Mouse (Mus musculus): ENCODE measurements around the gene Wnt2b. TPM values are rescaled to one million over a fixed set of nuclear protein-coding genes. Genes with fewer than 3 reads are reported as not detected.

The Wnt2b gene
- 1.1 and 1.9 TPM in 2 replicates for polyA plus RNA-seq (2016; fragmentation: Nextera tagmentation; extraction: Ambion mirVana)

GRCm38 (mm10) chr3:104961066-104962059 lies at the start of gene Wnt2b:
TSS of gene Wnt2b (minus strand) at chr3:104961921.
- peak; percentile 63 for ATAC-seq (ENCODE audit: low FRiP score)
- H3K9ac ChIP-seq: peak within 1 kb of the TSS; percentile 54
- no peaks in the 10 kb centered on the region for H3K36me3 ChIP-seq
- no peaks in the 10 kb centered on the region for H3K9me3 ChIP-seq (replicated peaks)
- WGBS: 2% methylated on average over 82 of the region's 87 CpGs
- no peak within 1 kb of the TSS for H3K27ac ChIP-seq
- H3K27me3 ChIP-seq: peaks cover 75% of the 10 kb centered on the region
- peak within 1 kb of the TSS; percentile 79 for H3K4me2 ChIP-seq (replicated peaks)
- H3K4me1 ChIP-seq: peaks cover 25% of the 10 kb centered on the region
- peak within 1 kb of the TSS; percentile 57 for H3K4me3 ChIP-seq

- no peak overlapping the region for H3K9ac ChIP-seq
- ATAC-seq (ENCODE audit: low FRiP score): no peak
- H3K9me3 ChIP-seq (replicated peaks): no peaks in the 10 kb centered on the region
- no peaks in the 10 kb centered on the region for H3K27me3 ChIP-seq
- no peak overlapping the region for H3K4me3 ChIP-seq
- no peak overlapping the region for H3K4me2 ChIP-seq (replicated peaks)
- no peaks in the 10 kb centered on the region for H3K4me1 ChIP-seq
- no peak overlapping the region for H3K27ac ChIP-seq
- H3K36me3 ChIP-seq: peaks cover 59% of the 10 kb centered on the region
- WGBS: 92% methylated on average over 11 of the region's 11 CpGs
Measured at GRCm38 (mm10) chr3:105010681-105011339, 49.1 kb upstream of the Wnt2b start.

GRCm38 (mm10) chr3:105008070-105008469 lies 46.3 kb upstream of the Wnt2b start:
- Histone ChIP-seq H3K27ac (no peak overlapping the region), H3K4me1 (no peaks in the 10 kb centered on the region), H3K36me3 (peaks cover 84% of the 10 kb centered on the region), H3K9me3 (replicated peaks) (no peaks in the 10 kb centered on the region), H3K4me3 (no peak overlapping the region), H3K27me3 (no peaks in the 10 kb centered on the region), H3K9ac (no peak overlapping the region), H3K4me2 (replicated peaks) (no peak overlapping the region)
- 88% methylated on average over 9 of the region's 9 CpGs for WGBS
- no peak for ATAC-seq (ENCODE audit: low FRiP score)

GRCm38 (mm10) chr3:105006101-105006500 lies 44.4 kb upstream of the Wnt2b start:
- no peak overlapping the region for H3K27ac ChIP-seq
- no peaks in the 10 kb centered on the region for H3K27me3 ChIP-seq
- 92% methylated on average over 6 of the region's 6 CpGs for WGBS
- no peak overlapping the region for H3K9ac ChIP-seq
- H3K36me3 ChIP-seq: peaks cover 91% of the 10 kb centered on the region
- H3K4me1 ChIP-seq: 0 out of 2 replicates have a peak, but pooled peaks cover 2% of the 10 kb centered on the region
- ATAC-seq (ENCODE audit: low FRiP score): no peak
- no peak overlapping the region for H3K4me3 ChIP-seq
- H3K4me2 ChIP-seq (replicated peaks): no peak overlapping the region
- H3K9me3 ChIP-seq (replicated peaks): no peaks in the 10 kb centered on the region

- ATAC-seq (ENCODE audit: low FRiP score): no peak
- H3K27me3 ChIP-seq: no peaks in the 10 kb centered on the region
- WGBS: 93% methylated on average over 20 of the region's 20 CpGs
- 0 out of 2 replicates have a peak, but pooled peaks cover 3% of the 10 kb centered on the region for H3K4me1 ChIP-seq
- H3K4me3 ChIP-seq: no peak overlapping the region
- no peak overlapping the region for H3K27ac ChIP-seq
- H3K36me3 ChIP-seq: peaks cover 89% of the 10 kb centered on the region
- H3K9me3 ChIP-seq (replicated peaks): no peaks in the 10 kb centered on the region
- no peak overlapping the region for H3K4me2 ChIP-seq (replicated peaks)
- no peak overlapping the region for H3K9ac ChIP-seq
Measured at GRCm38 (mm10) chr3:105005561-105006065, 43.9 kb upstream of the Wnt2b start.

- H3K9me3 ChIP-seq (replicated peaks): no peaks in the 10 kb centered on the region
- ATAC-seq (ENCODE audit: low FRiP score): no peak
Measured at GRCm38 (mm10) chr3:105005011-105005410, 43.3 kb upstream of the Wnt2b start.

GRCm38 (mm10) chr3:105003960-105004463 lies 42.3 kb upstream of the Wnt2b start:
- H3K27me3 ChIP-seq: no peaks in the 10 kb centered on the region
- no peak overlapping the region for H3K4me3 ChIP-seq
- no peak overlapping the region for H3K4me2 ChIP-seq (replicated peaks)
- no peak overlapping the region for H3K9ac ChIP-seq
- 83% methylated on average over 14 of the region's 14 CpGs for WGBS
- H3K9me3 ChIP-seq (replicated peaks): no peaks in the 10 kb centered on the region
- peaks cover 73% of the 10 kb centered on the region for H3K36me3 ChIP-seq
- H3K4me1 ChIP-seq: 0 out of 2 replicates have a peak, but pooled peaks cover 3% of the 10 kb centered on the region
- ATAC-seq (ENCODE audit: low FRiP score): no peak
- no peak overlapping the region for H3K27ac ChIP-seq

More at GRCm38 (mm10) chr3:105005011-105005410, 43.3 kb upstream of the Wnt2b start:
- Histone ChIP-seq H3K27ac (no peak overlapping the region), H3K36me3 (peaks cover 83% of the 10 kb centered on the region), H3K9ac (no peak overlapping the region), H3K4me2 (replicated peaks) (no peak overlapping the region), H3K27me3 (no peaks in the 10 kb centered on the region), H3K4me1 (0 out of 2 replicates have a peak, but pooled peaks cover 3% of the 10 kb centered on the region), H3K4me3 (no peak overlapping the region)
- WGBS: 92% methylated on average over 10 of the region's 10 CpGs

- Histone ChIP-seq H3K36me3 (peaks cover 48% of the 10 kb centered on the region), H3K9me3 (replicated peaks) (no peaks in the 10 kb centered on the region), H3K9ac (no peak overlapping the region), H3K4me3 (no peak overlapping the region), H3K27me3 (no peaks in the 10 kb centered on the region), H3K4me2 (replicated peaks) (no peak overlapping the region), H3K27ac (no peak overlapping the region), H3K4me1 (peaks cover 13% of the 10 kb centered on the region)
- no peak for ATAC-seq (ENCODE audit: low FRiP score)
- WGBS: 66% methylated on average over 6 of the region's 6 CpGs
Measured at GRCm38 (mm10) chr3:105001374-105001773, 39.7 kb upstream of the Wnt2b start.

- ATAC-seq (ENCODE audit: low FRiP score): no peak
- H3K4me3 ChIP-seq: no peak overlapping the region
- peaks cover 13% of the 10 kb centered on the region for H3K4me1 ChIP-seq
- 83% methylated on average over 8 of the region's 8 CpGs for WGBS
- H3K4me2 ChIP-seq (replicated peaks): no peak overlapping the region
- no peaks in the 10 kb centered on the region for H3K9me3 ChIP-seq (replicated peaks)
- H3K9ac ChIP-seq: no peak overlapping the region
- no peak overlapping the region for H3K27ac ChIP-seq
- H3K27me3 ChIP-seq: no peaks in the 10 kb centered on the region
- peaks cover 40% of the 10 kb centered on the region for H3K36me3 ChIP-seq
Measured at GRCm38 (mm10) chr3:105000561-105000960, 38.8 kb upstream of the Wnt2b start.

- Histone ChIP-seq H3K9me3 (replicated peaks) (no peaks in the 10 kb centered on the region), H3K27me3 (no peaks in the 10 kb centered on the region), H3K4me2 (replicated peaks) (no peak overlapping the region), H3K27ac (no peak overlapping the region), H3K9ac (no peak overlapping the region), H3K36me3 (peaks cover 13% of the 10 kb centered on the region; the same call in 1 of the 2 replicates), H3K4me1 (peaks cover 26% of the 10 kb centered on the region), H3K4me3 (no peak overlapping the region)
- WGBS: 41% methylated on average over 6 of the region's 6 CpGs
- no peak for ATAC-seq (ENCODE audit: low FRiP score)
Measured at GRCm38 (mm10) chr3:104997563-104997962, 35.8 kb upstream of the Wnt2b start.

GRCm38 (mm10) chr3:104995707-104996106 lies 34.0 kb upstream of the Wnt2b start:
- 82% methylated on average over 7 of the region's 7 CpGs for WGBS
- no peak overlapping the region for H3K27ac ChIP-seq
- no peaks in the 10 kb centered on the region for H3K27me3 ChIP-seq
- H3K36me3 ChIP-seq: no peaks in the 10 kb centered on the region
- no peak overlapping the region for H3K9ac ChIP-seq
- H3K4me1 ChIP-seq: peaks cover 23% of the 10 kb centered on the region
- H3K4me3 ChIP-seq: no peak overlapping the region
- no peak overlapping the region for H3K4me2 ChIP-seq (replicated peaks)
- no peak for ATAC-seq (ENCODE audit: low FRiP score)
- no peaks in the 10 kb centered on the region for H3K9me3 ChIP-seq (replicated peaks)

GRCm38 (mm10) chr3:104994415-104994841 lies 32.7 kb upstream of the Wnt2b start:
- WGBS: 58% methylated on average over 3 of the region's 3 CpGs
- no peak overlapping the region for H3K4me2 ChIP-seq (replicated peaks)
- no peaks in the 10 kb centered on the region for H3K9me3 ChIP-seq (replicated peaks)
- 0 out of 2 replicates have a peak, but pooled peaks have one; percentile 29 for ATAC-seq (ENCODE audit: low FRiP score)
- peak overlapping the region; percentile 64; the same call in 1 of the 2 replicates for H3K27ac ChIP-seq
- H3K9ac ChIP-seq: no peak overlapping the region
- no peaks in the 10 kb centered on the region for H3K27me3 ChIP-seq
- no peaks in the 10 kb centered on the region for H3K36me3 ChIP-seq
- H3K4me1 ChIP-seq: peaks cover 23% of the 10 kb centered on the region
- H3K4me3 ChIP-seq: no peak overlapping the region

Measured in hindbrain, embryonic 12.5 days (tissue).